Mouse (Mus musculus) megakaryocyte, adult 5-6 weeks (primary cell): Measurements from ENCODE around the gene Ift172. TPM values are rescaled to one million over a fixed set of nuclear protein-coding genes. Genes with fewer than 3 reads are reported as not detected.
A peak's percentile ranks its signal among the peaks of the same experiment; 100 is the strongest.

Source experiments
- ATAC-seq: 2 replicates; pipeline ENCODE4 v1.8.0; 2016; ENCODE audit warnings: mild to moderate bottlenecking, inconsistent platforms; ENCODE audit not compliant: poor library complexity, severe bottlenecking
- total RNA-seq, 2 experiments: library from RNA; stranded (forward) in 1 of 2; stranded (reverse) in 1 of 2; fragments of 153-499, 151-499 nt in 1 of 2; fragments of 221-1000, 200-1000 nt in 1 of 2; gene quantifications; 2 replicates each; pipeline versions ENCODE4 v1.2.3 to v1.2.4; 2015 to 2017

Ift172 gene
- 9.6 and 13.6 TPM in 2 replicates for total RNA-seq (2015)
- 14.2 and 25.0 TPM in 2 replicates for total RNA-seq (2017)

GRCm38 (mm10) chr5:31290521-31291360 is at the start of gene Ift172:
Ift172 (minus strand) TSS chr5:31291116.
- ATAC-seq, result peak; percentile 94

GRCm38 (mm10) chr5:31328255-31328654 is 37.3 kb upstream of the Ift172 start:
- no peak for ATAC-seq

- no peak for ATAC-seq
Measured at GRCm38 (mm10) chr5:31326850-31327249, 35.9 kb upstream of the Ift172 start.

GRCm38 (mm10) chr5:31324085-31324484 is 33.2 kb upstream of the Ift172 start:
- ATAC-seq, result no peak

GRCm38 (mm10) chr5:31322776-31323175 is 31.9 kb upstream of the Ift172 start:
- no peak for ATAC-seq

GRCm38 (mm10) chr5:31312806-31313205 is 21.9 kb upstream of the Ift172 start:
- ATAC-seq, result no peak

GRCm38 (mm10) chr5:31303093-31303492 is 12.2 kb upstream of the Ift172 start:
- ATAC-seq, result no peak

GRCm38 (mm10) chr5:31301866-31302265 is 10.9 kb upstream of the Ift172 start:
- ATAC-seq, result no peak

GRCm38 (mm10) chr5:31298486-31298885 is 7.6 kb upstream of the Ift172 start:
- ATAC-seq, result no peak; the same call in 1 of the 2 replicates

GRCm38 (mm10) chr5:31297981-31298380 is 7.1 kb upstream of the Ift172 start:
- ATAC-seq, result no peak

- no peak for ATAC-seq
Measured at GRCm38 (mm10) chr5:31297047-31297757, 6.3 kb upstream of the Ift172 start, which contains the start of gene Gckr. Gckr (plus strand) TSS chr5:31297443.

GRCm38 (mm10) chr5:31295606-31296141 is 4.8 kb upstream of the Ift172 start, which contains the start of gene Fndc4:
Fndc4 (minus strand) TSS chr5:31296080.
- no peak for ATAC-seq

- ATAC-seq, result no peak
Measured at GRCm38 (mm10) chr5:31294964-31295605, 4.2 kb upstream of the Ift172 start.

GRCm38 (mm10) chr5:31291361-31291688 is 409 bp upstream of the Ift172 start:
- no peak for ATAC-seq

GRCm38 (mm10) chr5:31289626-31290230 is 1.2 kb downstream of the Ift172 start:
- no peak for ATAC-seq

- ATAC-seq, result no peak
Measured at GRCm38 (mm10) chr5:31288655-31289054, 2.3 kb downstream of the Ift172 start.

GRCm38 (mm10) chr5:31288225-31288624 is 2.7 kb downstream of the Ift172 start:
- peak; percentile 27; the same call in 1 of the 2 replicates for ATAC-seq

GRCm38 (mm10) chr5:31279245-31279988 is 11.5 kb downstream of the Ift172 start:
- ATAC-seq, result no peak

GRCm38 (mm10) chr5:31273018-31273417 is 17.9 kb downstream of the Ift172 start:
- no peak for ATAC-seq

GRCm38 (mm10) chr5:31267686-31268085 is 23.2 kb downstream of the Ift172 start:
- no peak for ATAC-seq
